Mouse (Mus musculus) hindbrain, embryonic 16.5 days (tissue): Measurements from ENCODE around the gene H2afj. TPM values are rescaled to one million over a fixed set of nuclear protein-coding genes. Genes with fewer than 3 reads are reported as not detected.
A peak's percentile ranks its signal among the peaks of the same experiment; 100 is the strongest.

ENCODE experiments used
- ATAC-seq: fragments of 200-750 bp; cut with Nextera tagmentation; 2 replicates; pipeline ENCODE4 v1.8.0; 2017; ENCODE audit warnings: moderate TSS enrichment, moderate library complexity
- H3K27ac ChIP-seq: fragments of 300-500 bp; sonication (generic); 2 replicates; pipeline ENCODE4 v1.5.1; 2014; ENCODE audit warnings: low read depth, mild to moderate bottlenecking, control low read depth, low read length, moderate library complexity
- H3K27me3 ChIP-seq: fragments of 300-500 bp; sonication (generic); replicated peaks from 2 replicates; pipeline ENCODE4 v1.6.1; 2014; ENCODE audit warnings: low read length; ENCODE audit not compliant: control insufficient read depth, insufficient read depth
- H3K36me3 ChIP-seq: fragments of 300-500 bp; sonication (generic); 2 replicates; pipeline ENCODE4 v1.6.1; 2014; ENCODE audit warnings: mild to moderate bottlenecking, low read length, moderate library complexity, mixed read lengths; ENCODE audit not compliant: control insufficient read depth, insufficient read depth
- H3K4me1 ChIP-seq: fragments of 300-500 bp; sonication (generic); 2 replicates; pipeline ENCODE4 v1.6.1; 2014; ENCODE audit warnings: low read depth, low read length; ENCODE audit not compliant: control insufficient read depth, insufficient read depth
- H3K4me2 ChIP-seq: fragments of 300-500 bp; sonication (generic); 2 replicates; pipeline ENCODE4 v1.6.1; 2014; ENCODE audit warnings: mild to moderate bottlenecking, low read length, control low read depth, moderate library complexity
- H3K4me3 ChIP-seq: fragments of 300-500 bp; sonication (generic); 2 replicates; pipeline ENCODE4 v1.5.1; 2014; ENCODE audit warnings: mild to moderate bottlenecking, low read length, control low read depth, moderate library complexity
- H3K9ac ChIP-seq: fragments of 300-500 bp; sonication (generic); 2 replicates; pipeline ENCODE4 v1.6.1; 2014; ENCODE audit warnings: low read depth, mild to moderate bottlenecking, control low read depth, low read length, moderate library complexity
- H3K9me3 ChIP-seq: fragments of 300-500 bp; sonication (generic); 2 replicates; pipeline ENCODE4 v1.6.1; 2014; ENCODE audit warnings: mild to moderate bottlenecking, low read length, moderate library complexity; ENCODE audit not compliant: control insufficient read depth
- WGBS: fragments of 180-500 bp; shearing (Covaris S2); extraction: QIAGEN DNeasy Blood & Tissue Kit; methylation state at CpG from one replicate; pipeline ENCODE4 v1.1.7; 2014; 5-methylcytosine and 5-hydroxymethylcytosine counted together
- polyA plus RNA-seq: library from polyadenylated mRNA; unstranded; fragments of >200 nt; fragmentation: Nextera tagmentation; extraction: Ambion mirVana; gene quantifications from 2 replicates; pipeline ENCODE4 v1.2.1, GENCODE M21; 2015

H2afj gene
- polyA plus RNA-seq, 1 experiment from 2014 or later: 104 TPM

- H3K4me1 ChIP-seq: peaks cover 19% of the 10 kb centered on the region
- H3K9ac ChIP-seq: peak within 1 kb of the TSS; percentile 92
- no peaks in the 10 kb centered on the region for H3K9me3 ChIP-seq
- 0% methylated on average over 50 of the region's 50 CpGs for WGBS
- ATAC-seq: peak; percentile 74
- H3K27ac ChIP-seq: peak within 1 kb of the TSS; percentile 100
- H3K4me2 ChIP-seq: peak within 1 kb of the TSS; percentile 91
- no peaks in the 10 kb centered on the region for H3K27me3 ChIP-seq
- H3K36me3 ChIP-seq: no peaks in the 10 kb centered on the region
- H3K4me3 ChIP-seq: peak within 1 kb of the TSS; percentile 74
Observed at GRCm38 (mm10) chr6:136803739-136804633, 4.1 kb upstream of the H2afj start, which contains the start of gene Hist4h4. Gene Hist4h4, minus strand, starts transcription at chr6:136804415.

GRCm38 (mm10) chr6:136804705-136805408 is 3.2 kb upstream of the H2afj start:
- H3K9ac ChIP-seq: no peak overlapping the region
- H3K4me1 ChIP-seq: peaks cover 25% of the 10 kb centered on the region
- 33% methylated on average over 9 of the region's 9 CpGs for WGBS
- peak overlapping the region; percentile 100 for H3K27ac ChIP-seq
- H3K9me3 ChIP-seq: no peaks in the 10 kb centered on the region
- no peaks in the 10 kb centered on the region for H3K27me3 ChIP-seq
- ATAC-seq: no peak
- peak overlapping the region; percentile 74 for H3K4me3 ChIP-seq
- H3K4me2 ChIP-seq: peak overlapping the region; percentile 91
- H3K36me3 ChIP-seq: no peaks in the 10 kb centered on the region

GRCm38 (mm10) chr6:136805409-136805775 is 2.7 kb upstream of the H2afj start:
- H3K27me3 ChIP-seq: no peaks in the 10 kb centered on the region
- H3K4me3 ChIP-seq: no peak overlapping the region
- no peaks in the 10 kb centered on the region for H3K9me3 ChIP-seq
- no peak for ATAC-seq
- WGBS: 88% methylated on average over 1 of the region's 1 CpGs
- H3K4me2 ChIP-seq: no peak overlapping the region
- no peak overlapping the region for H3K27ac ChIP-seq
- no peaks in the 10 kb centered on the region for H3K36me3 ChIP-seq
- no peak overlapping the region for H3K9ac ChIP-seq
- peaks cover 26% of the 10 kb centered on the region for H3K4me1 ChIP-seq

- H3K4me3 ChIP-seq: no peak overlapping the region
- H3K4me1 ChIP-seq: peaks cover 26% of the 10 kb centered on the region
- H3K27me3 ChIP-seq: no peaks in the 10 kb centered on the region
- no peak for ATAC-seq
- H3K27ac ChIP-seq: no peak overlapping the region
- no peak overlapping the region for H3K4me2 ChIP-seq
- WGBS: 67% methylated on average over 5 of the region's 5 CpGs
- H3K9me3 ChIP-seq: no peaks in the 10 kb centered on the region
- 0 out of 2 replicates have a peak, but pooled peaks cover 2% of the 10 kb centered on the region for H3K36me3 ChIP-seq
- no peak overlapping the region for H3K9ac ChIP-seq
Observed at GRCm38 (mm10) chr6:136806819-136807218, 1.2 kb upstream of the H2afj start.

GRCm38 (mm10) chr6:136807395-136808013 is 540 bp upstream of the H2afj start:
- 26% methylated on average over 18 of the region's 18 CpGs for WGBS

GRCm38 (mm10) chr6:136808631-136809046 is 595 bp downstream of the H2afj start:
- Histone ChIP-seq H3K9ac (peak overlapping the region; percentile 79), H3K4me3 (peak overlapping the region; percentile 83), H3K27ac (no peak overlapping the region), H3K4me1 (peaks cover 19% of the 10 kb centered on the region), H3K9me3 (no peaks in the 10 kb centered on the region), H3K36me3 (peaks cover 12% of the 10 kb centered on the region; the same call in 1 of the 2 replicates), H3K27me3 (no peaks in the 10 kb centered on the region), H3K4me2 (peak overlapping the region; percentile 99)
- peak; percentile 3 for ATAC-seq
- under 1% methylated on average over 28 of the region's 28 CpGs for WGBS

More at GRCm38 (mm10) chr6:136807395-136808013, 540 bp upstream of the H2afj start:
- Histone ChIP-seq H3K9ac (peak overlapping the region; percentile 56), H3K4me1 (peaks cover 26% of the 10 kb centered on the region), H3K4me3 (peak overlapping the region; percentile 83), H3K27ac (peak overlapping the region; percentile 76), H3K4me2 (peak overlapping the region; percentile 82), H3K27me3 (no peaks in the 10 kb centered on the region), H3K36me3 (0 out of 2 replicates have a peak, but pooled peaks cover 5% of the 10 kb centered on the region), H3K9me3 (no peaks in the 10 kb centered on the region)
- peak; percentile 1; the same call in 1 of the 2 replicates for ATAC-seq

- Histone ChIP-seq H3K4me2 (peak overlapping the region; percentile 99), H3K9ac (peak overlapping the region; percentile 79), H3K9me3 (no peaks in the 10 kb centered on the region), H3K27ac (no peak overlapping the region), H3K36me3 (peaks cover 15% of the 10 kb centered on the region), H3K27me3 (no peaks in the 10 kb centered on the region), H3K4me3 (peak overlapping the region; percentile 83), H3K4me1 (peaks cover 19% of the 10 kb centered on the region)
- ATAC-seq: no peak
- 45% methylated on average over 14 of the region's 14 CpGs for WGBS
Observed at GRCm38 (mm10) chr6:136809077-136809476, 1.0 kb downstream of the H2afj start.

- whole genome bisulfite sequencing: 84% methylated on average over 13 of the region's 13 CpGs
- ATAC-seq: no peak
- Histone ChIP-seq H3K9me3 (no peaks in the 10 kb centered on the region), H3K4me1 (peaks cover 19% of the 10 kb centered on the region), H3K27ac (no peak overlapping the region), H3K9ac (no peak overlapping the region), H3K4me3 (no peak overlapping the region), H3K4me2 (peak overlapping the region; percentile 99; the same call in 1 of the 2 replicates), H3K36me3 (peaks cover 21% of the 10 kb centered on the region), H3K27me3 (no peaks in the 10 kb centered on the region)
Observed at GRCm38 (mm10) chr6:136809673-136810072, 1.6 kb downstream of the H2afj start.
